Mouse (Mus musculus) midbrain, embryonic 14.5 days (tissue): ENCODE measurements at regions not wholly inside any gene's neighbourhood (a gene's known extent, or its start where the extent isn't known, plus 50 kb on each side); places are given as distances from the start of the nearest gene placed in this dataset.

Source experiments
- ATAC-seq: fragments of 200-750 bp; cut with Nextera tagmentation; 2 replicates; pipeline ENCODE4 v1.8.0; 2017; ENCODE audit warnings: moderate number of reproducible peaks, moderate library complexity; ENCODE audit not compliant: low FRiP score, low TSS enrichment
- DNase-seq: peaks from one replicate; pipeline ENCODE4 v3.0.0-alpha.2; 2015
- H3K27ac ChIP-seq: fragments of 300-500 bp; sonication (generic); replicated peaks from 2 replicates; pipeline ENCODE4 v1.5.1; 2014; ENCODE audit warnings: mild to moderate bottlenecking, low read depth, low read length, moderate library complexity
- H3K27me3 ChIP-seq: fragments of 300-500 bp; sonication (generic); 2 replicates; pipeline ENCODE4 v1.6.1; 2014; ENCODE audit warnings: low read length, control low read depth, mixed read lengths; ENCODE audit not compliant: control insufficient read depth, insufficient read depth
- H3K36me3 ChIP-seq: fragments of 300-500 bp; sonication (generic); 2 replicates; pipeline ENCODE4 v1.6.1; 2014; ENCODE audit warnings: low read length, control low read depth; ENCODE audit not compliant: control insufficient read depth, insufficient read depth
- H3K4me1 ChIP-seq: fragments of 300-500 bp; sonication (generic); 2 replicates; pipeline ENCODE4 v1.6.1; 2014; ENCODE audit warnings: mild to moderate bottlenecking, antibody characterized with exemption, low read length, control low read depth; ENCODE audit not compliant: control insufficient read depth, insufficient read depth
- H3K4me2 ChIP-seq: fragments of 300-500 bp; sonication (generic); 2 replicates; pipeline ENCODE4 v1.6.1; 2014; ENCODE audit warnings: mild to moderate bottlenecking, low read length, moderate library complexity
- H3K4me3 ChIP-seq: fragments of 300-500 bp; sonication (generic); replicated peaks from 2 replicates; pipeline ENCODE4 v1.5.1; 2014; ENCODE audit warnings: low read depth, low read length
- H3K9ac ChIP-seq: fragments of 300-500 bp; sonication (generic); replicated peaks from 2 replicates; pipeline ENCODE4 v1.6.1; 2014; ENCODE audit warnings: mild to moderate bottlenecking, low read length, moderate library complexity
- H3K9me3 ChIP-seq: fragments of 300-500 bp; sonication (generic); 2 replicates; pipeline ENCODE4 v1.6.1; 2016; ENCODE audit warnings: low read length, control low read depth, mixed read lengths; ENCODE audit not compliant: control insufficient read depth
- WGBS: fragments of 180-500 bp; shearing (Covaris S2); extraction: QIAGEN DNeasy Blood & Tissue Kit; methylation state at CpG from one replicate; pipeline ENCODE4 v1.1.7; 2014; 5-methylcytosine and 5-hydroxymethylcytosine counted together

DNA sequence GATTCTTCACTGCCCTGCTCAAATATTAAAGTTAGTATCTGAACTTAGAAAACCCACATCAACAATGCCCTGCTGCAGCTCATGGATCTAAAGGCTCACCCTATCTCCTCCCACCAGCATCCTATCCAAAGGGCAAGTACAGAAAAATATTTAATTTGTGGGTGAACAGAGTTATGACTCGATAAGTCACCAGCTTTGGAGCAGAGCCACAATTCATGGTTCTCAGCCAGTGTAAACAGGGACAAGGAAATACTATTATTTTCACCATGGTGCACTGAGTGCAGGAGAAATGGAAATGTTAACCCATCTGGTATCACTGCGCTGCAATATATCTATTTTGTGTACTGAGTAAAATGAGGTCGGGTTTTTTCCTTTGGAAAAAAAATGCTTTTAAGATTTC, 225.8 kb downstream of the Nfkbiz start:
- H3K4me3 ChIP-seq = no peak overlapping the region
- H3K9me3 ChIP-seq = peaks cover 3% of the 10 kb centered on the region; the same call in 1 of the 2 replicates
- 95% methylated on average over 3 of the region's 3 CpGs for WGBS
- DNase-seq (no peak), ATAC-seq (no peak)
- no peak overlapping the region for H3K4me2 ChIP-seq
- no peaks in the 10 kb centered on the region for H3K36me3 ChIP-seq
- H3K27ac ChIP-seq = no peak overlapping the region
- H3K27me3 ChIP-seq = no peaks in the 10 kb centered on the region
- H3K9ac ChIP-seq = no peak overlapping the region
- no peaks in the 10 kb centered on the region for H3K4me1 ChIP-seq

DNA sequence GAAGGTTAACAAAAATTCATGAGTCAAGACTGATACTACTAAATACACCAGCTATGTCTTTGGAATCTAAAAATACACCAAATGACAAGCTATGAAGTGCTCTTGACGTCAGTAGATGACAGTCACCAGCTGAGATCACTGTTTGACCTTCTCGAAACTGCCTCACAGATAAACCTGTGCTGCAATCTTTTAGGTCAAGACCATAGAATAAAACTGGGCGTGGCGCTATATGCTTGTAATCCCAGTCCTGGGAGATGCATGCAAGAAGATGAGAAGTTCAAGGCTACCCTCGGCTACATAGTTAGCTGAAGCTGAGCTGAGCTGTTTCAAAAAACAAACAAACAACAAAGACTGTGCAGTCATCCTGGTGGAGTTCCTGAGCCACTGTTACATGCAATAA, 226.7 kb downstream of the Nfkbiz start:
- no peak for ATAC-seq
- H3K4me3 ChIP-seq = no peak overlapping the region

DNA sequence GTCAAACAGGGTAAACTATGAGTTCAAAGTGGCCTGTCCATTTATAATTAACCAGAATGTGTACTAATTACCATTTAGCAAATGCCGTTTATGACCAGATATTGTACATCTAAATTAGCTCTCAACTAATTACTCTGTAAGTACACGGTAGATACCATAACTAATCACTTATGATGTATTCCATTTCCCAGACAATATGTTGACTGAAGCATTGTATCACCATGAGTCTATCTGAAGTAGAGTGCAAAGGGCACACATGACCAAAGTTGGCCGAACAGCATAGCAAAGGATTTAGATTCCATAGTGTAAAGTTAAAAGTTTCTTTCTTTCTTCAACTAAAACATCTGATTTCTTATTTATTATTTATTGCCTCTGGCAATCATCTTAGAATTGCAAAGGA, 227.5 kb downstream of the Nfkbiz start:
- 88% methylated on average over 3 of the region's 3 CpGs for WGBS
- H3K27ac ChIP-seq = no peak overlapping the region
- ATAC-seq = no peak

More for the DNA sequence above, 226.7 kb downstream of the Nfkbiz start:
- WGBS = 91% methylated on average over 5 of the region's 5 CpGs
- H3K4me1 ChIP-seq = no peaks in the 10 kb centered on the region
- H3K9me3 ChIP-seq = peaks cover 3% of the 10 kb centered on the region; the same call in 1 of the 2 replicates
- H3K27ac ChIP-seq = no peak overlapping the region
- H3K9ac ChIP-seq = no peak overlapping the region
- DNase-seq = no peak
- no peak overlapping the region for H3K4me2 ChIP-seq
- no peaks in the 10 kb centered on the region for H3K27me3 ChIP-seq
- no peaks in the 10 kb centered on the region for H3K36me3 ChIP-seq

DNA sequence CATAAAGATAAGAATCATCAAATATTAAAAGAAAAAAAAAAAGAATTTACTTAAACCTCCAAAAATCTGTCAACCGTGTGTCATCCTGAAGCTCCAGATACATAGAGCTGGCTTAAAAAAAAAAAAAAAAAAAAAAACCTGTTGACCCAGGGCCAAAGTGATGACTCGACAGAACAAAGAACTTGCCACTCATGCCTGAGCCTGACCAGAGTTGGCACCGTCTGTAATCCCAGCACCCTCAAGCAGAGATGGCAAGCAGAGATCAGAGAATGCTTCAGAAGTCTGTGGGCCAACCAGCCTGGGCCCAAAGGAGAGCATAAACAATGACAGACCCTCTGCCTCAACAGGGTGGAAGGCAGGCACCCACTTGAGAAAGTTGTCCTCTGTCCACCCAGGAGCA, 230.3 kb downstream of the Nfkbiz start:
- H3K27me3 ChIP-seq = no peaks in the 10 kb centered on the region
- no peak overlapping the region for H3K4me3 ChIP-seq
- no peak for ATAC-seq
- DNase-seq = no peak
- H3K36me3 ChIP-seq = no peaks in the 10 kb centered on the region
- no peak overlapping the region for H3K9ac ChIP-seq
- H3K9me3 ChIP-seq = peaks cover 3% of the 10 kb centered on the region; the same call in 1 of the 2 replicates
- no peak overlapping the region for H3K27ac ChIP-seq
- 77% methylated on average over 3 of the region's 3 CpGs for WGBS
- H3K4me1 ChIP-seq = no peaks in the 10 kb centered on the region
- H3K4me2 ChIP-seq = no peak overlapping the region

More for the DNA sequence above, 227.5 kb downstream of the Nfkbiz start:
- no peaks in the 10 kb centered on the region for H3K36me3 ChIP-seq
- H3K4me3 ChIP-seq = no peak overlapping the region
- DNase-seq = no peak
- H3K4me1 ChIP-seq = no peaks in the 10 kb centered on the region
- no peak overlapping the region for H3K4me2 ChIP-seq
- H3K9ac ChIP-seq = no peak overlapping the region
- peaks cover 3% of the 10 kb centered on the region; the same call in 1 of the 2 replicates for H3K9me3 ChIP-seq
- H3K27me3 ChIP-seq = no peaks in the 10 kb centered on the region

DNA sequence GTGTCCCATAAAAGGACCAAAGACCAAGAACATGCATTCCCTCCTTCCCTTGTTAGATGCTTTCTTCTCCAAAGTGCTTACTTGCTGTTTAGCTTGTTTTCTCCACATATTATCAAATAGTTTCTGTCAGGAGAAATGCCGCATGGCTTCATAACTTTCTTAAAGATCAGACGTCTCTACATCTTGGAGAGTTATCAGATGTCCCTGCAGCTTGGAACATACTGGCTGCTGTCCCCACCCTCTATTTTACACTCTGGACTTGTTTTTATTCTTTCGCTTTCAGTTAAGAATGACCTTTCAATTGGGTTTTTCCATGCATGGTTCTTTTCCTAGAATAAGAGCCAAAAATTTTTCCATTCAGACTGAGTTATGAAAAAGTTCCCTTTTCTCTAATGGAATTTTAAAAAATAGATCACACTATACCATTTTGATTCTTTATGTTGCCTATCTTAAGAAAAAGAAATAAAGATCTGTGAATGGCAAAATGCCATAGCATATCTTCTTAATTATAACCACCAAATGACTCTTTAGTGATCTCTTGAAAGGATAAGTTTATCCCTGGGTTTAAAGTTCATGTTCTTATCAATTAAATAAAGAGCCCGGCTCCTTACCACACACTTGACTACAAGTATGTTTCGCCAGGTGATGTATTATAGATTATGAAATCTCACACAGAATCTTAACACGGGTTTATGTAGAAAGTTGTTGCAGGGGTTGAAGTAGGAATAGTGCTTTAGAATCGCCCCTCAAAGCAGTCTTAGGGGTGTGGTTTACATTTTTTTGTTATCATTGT, 232.1 kb downstream of the Nfkbiz start:
- peaks cover 3% of the 10 kb centered on the region; the same call in 1 of the 2 replicates for H3K9me3 ChIP-seq
- no peaks in the 10 kb centered on the region for H3K36me3 ChIP-seq
- WGBS = 84% methylated on average over 7 of the region's 7 CpGs
- H3K4me2 ChIP-seq = no peak overlapping the region
- no peaks in the 10 kb centered on the region for H3K4me1 ChIP-seq
- H3K27ac ChIP-seq = no peak overlapping the region
- DNase-seq = no peak
- no peaks in the 10 kb centered on the region for H3K27me3 ChIP-seq
- H3K9ac ChIP-seq = no peak overlapping the region
- no peak overlapping the region for H3K4me3 ChIP-seq
- ATAC-seq = no peak

DNA sequence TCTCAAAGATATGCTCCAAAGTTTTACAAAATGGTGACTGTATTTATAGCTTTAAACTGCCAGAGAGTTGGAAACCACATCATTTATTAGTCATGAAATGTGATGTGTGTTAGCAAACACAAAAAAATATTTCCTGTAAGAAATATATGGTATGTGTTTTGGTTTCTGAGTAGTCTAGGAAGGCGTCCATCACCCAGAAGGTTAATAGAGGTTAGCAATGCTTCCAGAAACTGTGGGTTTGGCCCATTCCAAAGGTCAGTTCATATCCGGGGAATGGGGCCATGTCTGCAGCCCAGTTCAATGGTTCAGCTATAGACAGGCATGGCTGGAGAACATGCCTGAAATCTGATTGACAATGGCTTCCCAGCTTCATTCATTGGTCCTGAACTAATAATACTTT, 235.1 kb downstream of the Nfkbiz start:
- 86% methylated on average over 2 of the region's 2 CpGs for WGBS

DNA sequence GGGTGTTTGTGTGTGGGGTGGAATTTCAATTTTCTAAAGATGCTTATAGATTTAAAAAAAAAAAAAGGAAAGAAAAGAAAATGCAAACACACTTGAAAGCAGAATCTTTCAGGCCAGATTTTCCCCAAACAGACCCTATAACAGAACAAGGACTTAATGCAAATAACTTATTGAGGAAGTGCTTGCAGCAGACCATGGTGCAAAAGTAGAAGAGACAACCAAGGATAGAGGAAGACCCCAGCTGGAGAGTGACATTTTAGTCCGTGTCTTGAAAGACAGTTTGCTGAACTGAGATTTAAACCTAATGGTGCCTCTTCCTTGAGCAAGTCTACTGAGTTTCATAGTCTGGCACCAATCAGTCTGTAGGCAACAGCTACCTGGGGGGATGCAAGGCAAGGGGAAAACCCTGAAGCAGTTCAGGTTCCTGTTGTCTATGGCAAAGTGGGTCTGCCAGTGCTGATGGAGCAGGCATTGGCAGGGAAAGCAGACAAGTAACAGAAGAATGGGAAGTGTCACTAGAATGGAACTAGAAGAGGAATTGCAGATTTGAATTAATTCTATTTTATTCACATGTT, 249.2 kb downstream of the Nfkbiz start:
- WGBS = 83% methylated on average over 1 of the region's 1 CpGs
- ATAC-seq = no peak

More for the DNA sequence above, 235.1 kb downstream of the Nfkbiz start:
- Histone ChIP-seq H3K9ac (no peak overlapping the region), H3K4me2 (no peak overlapping the region), H3K4me3 (no peak overlapping the region), H3K27me3 (no peaks in the 10 kb centered on the region), H3K36me3 (no peaks in the 10 kb centered on the region), H3K4me1 (no peaks in the 10 kb centered on the region), H3K9me3 (no peaks in the 10 kb centered on the region), H3K27ac (no peak overlapping the region)
- DNase-seq (no peak), ATAC-seq (no peak)

DNA sequence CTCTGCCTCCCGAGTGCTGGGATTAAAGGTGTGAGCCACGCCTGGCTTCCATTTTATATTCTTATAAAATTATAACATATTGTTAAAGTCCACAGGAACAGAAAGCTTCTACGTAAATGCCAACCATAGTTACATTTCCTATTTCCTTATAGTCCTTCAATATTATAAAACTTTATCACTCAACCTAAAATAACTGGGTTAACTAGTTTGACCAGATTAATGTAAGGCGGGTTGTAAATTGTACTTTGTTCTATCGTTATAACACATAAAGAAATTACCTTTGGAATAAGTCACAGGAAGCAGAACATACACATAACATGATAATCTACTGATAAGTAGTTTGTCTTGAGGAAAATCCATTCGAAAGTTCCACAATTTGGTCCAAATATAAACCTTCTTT, 251.6 kb downstream of the Nfkbiz start:
- Histone ChIP-seq H3K27me3 (no peaks in the 10 kb centered on the region), H3K4me2 (no peak overlapping the region), H3K9me3 (no peaks in the 10 kb centered on the region), H3K9ac (no peak overlapping the region), H3K27ac (no peak overlapping the region), H3K36me3 (no peaks in the 10 kb centered on the region), H3K4me1 (no peaks in the 10 kb centered on the region), H3K4me3 (no peak overlapping the region)
- 92% methylated on average over 6 of the region's 6 CpGs for WGBS
- DNase-seq = no peak
- ATAC-seq = no peak

More for the DNA sequence above, 249.2 kb downstream of the Nfkbiz start:
- H3K9ac ChIP-seq = no peak overlapping the region
- no peaks in the 10 kb centered on the region for H3K4me1 ChIP-seq
- no peaks in the 10 kb centered on the region for H3K9me3 ChIP-seq
- H3K4me2 ChIP-seq = no peak overlapping the region
- no peaks in the 10 kb centered on the region for H3K36me3 ChIP-seq
- H3K27me3 ChIP-seq = no peaks in the 10 kb centered on the region
- H3K4me3 ChIP-seq = no peak overlapping the region
- no peak overlapping the region for H3K27ac ChIP-seq
- no peak for DNase-seq

DNA sequence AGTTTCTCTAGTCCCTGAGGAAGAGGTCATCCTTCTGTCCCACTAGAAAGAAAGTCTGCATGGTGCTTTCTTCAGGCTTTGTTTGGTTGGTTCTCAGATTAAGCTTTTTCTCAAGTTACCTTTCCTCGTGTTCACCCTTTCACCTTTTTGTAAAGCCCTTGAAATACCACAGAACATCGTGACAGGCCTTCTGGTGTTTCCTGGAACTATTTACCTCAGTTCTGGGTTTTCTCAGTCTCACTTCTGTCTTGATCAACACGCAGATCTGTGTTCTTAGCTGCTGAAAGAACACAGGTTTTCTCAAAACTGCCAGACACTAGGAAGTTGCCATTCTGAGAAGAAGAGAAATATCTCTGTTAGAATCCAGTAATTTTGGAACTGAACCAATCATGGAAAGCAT, 255.8 kb downstream of the Nfkbiz start:
- Histone ChIP-seq H3K9me3 (no peaks in the 10 kb centered on the region), H3K36me3 (no peaks in the 10 kb centered on the region), H3K4me2 (no peak overlapping the region), H3K9ac (no peak overlapping the region), H3K4me1 (no peaks in the 10 kb centered on the region), H3K4me3 (no peak overlapping the region), H3K27me3 (no peaks in the 10 kb centered on the region), H3K27ac (no peak overlapping the region)
- ATAC-seq (no peak), DNase-seq (no peak)
- 75% methylated on average over 3 of the region's 3 CpGs for WGBS
